Mouse (Mus musculus) megakaryocyte progenitor cell, adult 5-6 weeks (primary cell): ENCODE data around the gene Tnnt3. TPM values are rescaled to one million over a fixed set of nuclear protein-coding genes. Genes with fewer than 3 reads are reported as not detected.

ENCODE experiments used
- ATAC-seq: replicated peaks from 2 replicates; pipeline ENCODE4 v1.8.0; 2016; ENCODE audit warnings: mild to moderate bottlenecking, moderate TSS enrichment, inconsistent platforms; ENCODE audit not compliant: poor library complexity
- total RNA-seq, 2 experiments: library from RNA; stranded (forward) in 1 of 2; stranded (reverse) in 1 of 2; fragments of 157-497, 149-512 nt in 1 of 2; fragments of 200-1000 nt in 1 of 2; gene quantifications; 2 replicates each; pipeline versions ENCODE4 v1.2.3 to v1.2.4; 2015 to 2017

Tnnt3 gene
- total RNA-seq, 2 experiments from 2014 or later: not detected

- no peak for ATAC-seq
Observed at GRCm38 (mm10) chr7:142537181-142537580, 38.5 kb downstream of the Tnnt3 start.

GRCm38 (mm10) chr7:142537879-142538278 is 39.2 kb downstream of the Tnnt3 start:
- peak; percentile 42 for ATAC-seq

- ATAC-seq: no peak
Observed at GRCm38 (mm10) chr7:142538291-142538690, 39.7 kb downstream of the Tnnt3 start.

DNA sequence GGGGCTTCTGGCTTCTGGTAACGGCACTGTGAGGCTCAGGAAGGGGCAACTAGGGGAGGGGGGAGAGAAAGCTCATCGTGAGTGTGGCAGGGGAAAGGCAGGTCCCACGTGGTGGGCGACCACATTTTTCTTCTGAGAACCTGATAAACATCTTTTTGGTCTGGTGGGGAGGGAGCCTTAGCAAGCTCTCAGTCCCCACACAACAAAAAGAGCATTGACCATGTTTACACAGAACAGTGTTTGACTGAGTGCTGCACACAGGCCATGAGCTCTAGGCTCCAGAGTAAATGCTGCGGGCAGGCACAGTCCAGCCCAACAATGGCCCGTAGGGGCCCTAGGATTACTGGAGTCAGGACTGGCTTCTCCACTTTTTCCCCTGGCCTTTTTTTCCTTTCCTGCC is 40.1 kb downstream of the Tnnt3 start:
- ATAC-seq: no peak

- no peak for ATAC-seq
Observed at GRCm38 (mm10) chr7:142539828-142540227, 41.2 kb downstream of the Tnnt3 start.

DNA sequence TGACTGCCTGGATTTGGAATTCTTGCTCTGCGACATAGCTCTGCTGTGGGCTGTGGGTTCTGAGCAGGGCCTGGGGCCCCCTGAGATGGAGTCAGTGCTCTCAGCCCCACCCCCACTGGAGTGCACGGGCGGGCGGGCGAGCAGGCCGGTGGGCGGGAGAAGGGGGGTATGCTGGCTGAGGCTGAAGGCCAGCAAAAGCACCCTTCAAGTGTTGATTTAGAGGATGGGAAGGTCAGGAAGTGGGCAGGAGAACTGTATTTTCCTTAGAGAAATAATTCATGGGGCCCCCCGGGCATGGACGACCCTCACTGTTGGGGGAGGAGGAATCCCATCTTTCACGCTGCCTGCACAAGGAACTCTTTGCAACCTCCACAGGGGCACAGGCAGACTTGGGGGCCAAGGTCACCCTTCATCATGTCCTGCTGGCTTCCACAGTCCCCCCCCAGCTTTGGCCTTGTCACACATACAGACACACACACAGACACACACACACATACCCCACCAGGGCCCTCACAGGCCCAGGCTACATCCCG is 44.2 kb downstream of the Tnnt3 start:
- no peak for ATAC-seq

GRCm38 (mm10) chr7:142545967-142546366 is 47.3 kb downstream of the Tnnt3 start:
- no peak for ATAC-seq

GRCm38 (mm10) chr7:142547874-142548273 is 49.2 kb downstream of the Tnnt3 start:
- ATAC-seq: no peak

DNA sequence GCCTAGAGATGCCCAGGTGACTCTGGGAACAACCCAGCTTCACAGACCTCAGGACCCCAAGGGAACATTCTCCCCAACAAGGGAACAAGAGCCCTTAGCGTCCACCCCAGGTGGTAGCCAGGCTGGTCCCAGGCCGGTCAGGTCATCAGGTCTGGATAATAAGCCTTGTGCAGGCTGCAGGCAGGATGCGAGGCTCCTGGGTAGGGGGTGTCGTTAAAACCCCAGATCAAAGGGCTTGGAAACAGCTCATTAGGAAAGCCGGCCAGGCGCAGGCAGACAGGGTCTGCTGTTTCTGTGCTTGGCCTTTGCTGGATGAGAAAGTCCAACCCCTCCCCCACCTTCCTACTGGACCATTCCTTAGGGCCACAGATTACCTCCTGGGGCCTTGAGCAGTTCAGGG is 50.1 kb downstream of the Tnnt3 start:
- ATAC-seq: no peak

- ATAC-seq: no peak
Observed at GRCm38 (mm10) chr7:142549941-142550763, 51.5 kb downstream of the Tnnt3 start.

- no peak for ATAC-seq
Observed at GRCm38 (mm10) chr7:142550935-142551373, 52.3 kb downstream of the Tnnt3 start.

DNA sequence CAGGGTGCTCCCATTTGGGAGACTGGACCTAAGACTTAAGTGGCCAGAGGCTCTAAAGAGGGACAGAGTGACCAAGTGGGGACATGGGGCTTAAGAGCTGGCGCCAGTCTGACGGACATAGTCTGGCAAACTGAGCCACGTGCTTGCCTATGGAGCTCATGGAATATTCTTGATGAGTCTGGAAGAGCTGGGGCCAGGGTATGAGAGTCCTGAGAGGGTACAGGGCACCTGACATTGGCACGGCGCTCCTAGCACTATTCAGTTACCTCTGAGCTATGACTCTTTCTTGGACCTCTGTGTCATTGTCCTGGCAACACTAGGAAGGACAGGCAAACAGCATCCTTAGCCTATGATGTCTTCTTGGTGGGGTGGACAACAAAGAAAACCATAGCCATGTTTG is 53.1 kb downstream of the Tnnt3 start:
- ATAC-seq: no peak

DNA sequence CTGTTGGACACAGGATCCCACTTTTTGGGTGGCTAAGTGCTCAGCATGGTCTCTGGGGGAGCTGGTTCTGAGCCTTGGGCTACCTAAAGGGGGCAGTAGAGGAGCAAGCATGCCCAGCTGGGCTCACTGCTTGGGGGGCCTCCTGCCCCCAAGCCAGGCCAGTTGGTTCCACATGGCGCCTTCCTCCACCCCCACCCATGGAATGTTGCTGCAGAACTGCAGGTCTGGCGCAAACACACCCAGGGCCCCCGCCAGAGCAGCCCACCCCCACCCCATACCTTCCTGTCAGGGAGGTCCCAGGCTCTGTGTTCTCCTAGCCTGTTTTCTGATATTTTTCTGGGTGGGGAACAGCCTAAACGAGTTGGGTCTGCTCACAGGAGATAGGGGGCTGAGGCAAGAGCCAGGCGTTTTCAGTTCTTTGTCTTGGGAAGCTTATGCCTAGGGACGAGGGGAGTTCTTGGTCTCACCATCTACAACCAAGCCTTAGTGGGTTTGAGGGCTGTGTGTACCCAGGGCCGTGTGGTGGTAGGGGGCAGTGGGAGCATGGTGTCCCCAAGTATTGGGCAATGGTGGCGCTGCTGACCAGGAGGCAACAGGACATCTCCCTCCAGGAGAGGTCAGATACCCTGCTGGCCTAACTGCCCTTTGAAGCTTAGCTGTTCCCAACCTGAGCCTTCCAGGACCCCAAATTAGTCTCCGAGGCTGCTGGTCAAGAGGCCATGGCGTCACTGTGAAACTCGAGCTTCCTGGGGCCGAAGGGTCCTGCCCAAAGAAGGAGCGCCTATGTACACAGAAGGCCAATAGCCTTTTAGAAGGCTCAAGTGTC is 54.2 kb downstream of the Tnnt3 start:
- ATAC-seq: no peak

GRCm38 (mm10) chr7:142553417-142554335 is 55.0 kb downstream of the Tnnt3 start:
- no peak for ATAC-seq

DNA sequence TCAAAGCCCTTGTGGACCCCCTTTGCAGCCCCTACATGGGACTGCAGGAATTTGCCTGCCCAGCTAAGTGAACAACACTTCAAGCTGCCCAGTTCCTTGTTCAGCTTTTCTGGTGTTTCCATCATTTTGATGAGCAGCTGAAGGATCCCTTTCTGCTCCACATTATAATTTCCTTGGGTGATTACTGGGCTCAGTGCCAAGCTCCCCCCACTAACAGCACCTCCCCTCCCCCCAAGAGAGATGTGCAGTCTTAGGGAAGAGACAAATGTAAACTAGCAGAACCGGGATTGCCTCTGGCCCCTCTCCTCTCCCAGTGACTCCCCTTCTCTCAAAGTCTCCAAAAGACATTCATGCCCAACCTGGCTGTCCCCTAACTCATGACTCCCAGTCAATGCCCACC is 56.0 kb downstream of the Tnnt3 start:
- no peak for ATAC-seq

- ATAC-seq: no peak
Observed at GRCm38 (mm10) chr7:142555366-142556088, 56.9 kb downstream of the Tnnt3 start.

- no peak for ATAC-seq
Observed at GRCm38 (mm10) chr7:142556089-142556476, 57.4 kb downstream of the Tnnt3 start.

DNA sequence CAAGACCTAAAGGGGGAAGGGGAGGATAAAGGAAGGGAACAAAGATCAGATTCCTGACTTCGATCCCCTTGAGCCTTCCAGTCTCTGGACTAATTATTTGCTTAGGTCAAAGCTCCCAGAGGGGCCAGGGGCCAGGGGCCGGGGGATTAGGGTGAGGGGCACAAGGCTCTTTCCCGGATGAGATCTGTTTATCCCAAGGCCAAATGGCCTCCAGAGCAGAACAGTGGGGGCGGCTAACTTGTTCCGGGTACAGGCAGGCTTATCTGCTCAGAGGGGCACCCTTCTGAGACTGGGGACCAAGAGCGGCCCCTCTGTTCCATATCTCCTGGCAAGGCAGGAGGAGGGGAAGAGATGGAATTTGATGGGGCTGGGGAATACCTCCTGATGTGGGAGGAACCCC is 59.1 kb downstream of the Tnnt3 start:
- ATAC-seq: no peak

DNA sequence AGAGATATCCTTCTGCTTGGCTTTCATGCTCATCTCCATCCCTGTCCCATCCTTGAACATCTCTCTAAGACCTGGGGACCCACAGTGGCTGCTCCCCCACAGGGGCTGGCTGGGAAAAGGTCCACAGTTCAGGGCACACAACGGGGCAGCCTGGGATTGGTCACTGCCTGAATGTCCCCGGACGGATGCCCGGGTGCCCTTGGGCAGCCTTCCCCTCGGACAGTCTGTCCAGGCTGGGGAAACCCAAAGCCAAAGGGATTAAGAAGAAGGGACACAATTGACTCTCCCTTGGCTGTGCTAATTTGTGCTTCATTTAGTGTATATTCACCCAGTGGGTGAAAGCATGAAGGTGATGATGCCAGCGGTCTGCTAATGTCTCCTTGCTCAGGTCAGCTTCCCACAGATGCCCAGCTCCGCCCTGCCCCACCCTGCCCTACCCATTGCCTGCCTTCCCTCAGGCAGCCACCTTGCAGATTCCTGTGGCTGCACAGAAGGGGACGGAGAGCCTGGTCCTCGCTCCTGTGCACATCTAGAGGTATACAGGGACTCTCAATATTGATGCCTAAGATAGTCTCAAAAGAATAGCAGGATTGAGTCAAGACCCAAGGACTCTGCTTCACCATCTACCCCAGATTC is 60.0 kb downstream of the Tnnt3 start:
- no peak for ATAC-seq
